In the genomic region with DNA sequence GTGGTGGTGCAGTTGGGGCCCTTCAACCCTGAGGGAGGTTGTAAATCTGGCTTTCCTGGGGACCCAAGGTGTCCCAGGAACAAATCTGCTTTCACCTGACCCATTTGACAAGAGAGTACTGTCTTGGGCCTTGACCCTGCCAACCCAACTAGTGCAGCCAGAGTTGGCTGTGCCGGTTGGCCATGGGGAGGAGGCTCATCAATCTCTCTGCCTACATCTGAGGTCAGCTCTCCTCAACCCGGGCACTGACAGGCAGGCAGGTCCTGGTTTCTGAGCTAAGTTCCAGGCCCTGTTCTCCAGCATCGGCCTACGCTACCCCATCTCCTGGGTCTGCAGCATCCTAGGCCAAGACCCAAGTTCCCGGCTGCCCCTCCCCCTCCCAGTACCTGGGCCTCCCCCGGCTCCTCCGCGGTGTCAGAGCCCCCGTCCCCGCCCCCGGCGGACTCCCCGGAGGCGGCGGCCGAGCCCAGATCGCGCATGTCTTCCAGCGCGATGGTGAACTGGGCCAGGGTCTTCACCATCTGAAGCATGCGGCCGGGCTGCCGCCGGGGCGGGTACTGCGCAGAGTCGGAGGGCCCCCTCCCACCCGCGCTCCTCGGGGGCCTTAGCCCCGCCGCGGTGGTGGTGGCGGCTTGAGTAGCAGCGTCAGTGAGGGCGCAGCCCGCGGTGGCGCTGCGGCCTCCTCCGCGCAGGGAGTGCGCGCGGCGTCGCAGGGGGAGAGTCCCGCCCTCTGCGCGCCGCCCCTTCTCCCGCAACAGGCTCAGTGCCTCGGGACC, we compare ENCODE assay signal across 8 mouse cellular contexts. TPM values are rescaled to one million over a fixed set of nuclear protein-coding genes. Genes with fewer than 3 reads are reported as not detected.
DNase-seq lines count a peak whose midpoint lies in the region; ATAC-seq and TF ChIP-seq lines count a peak whose summit lies in the region.

No protein-coding gene starts in this region.

- no peak for TF ChIP-seq CTCF in spleen, adult 2 months (IDR thresholded peaks at IDR 0.05; ENCODE audit: extremely low read depth, insufficient read depth, insufficient read length, insufficient replicate concordance)
- no peak; the same call in 1 of the 2 replicates for TF ChIP-seq CTCF in stomach, postnatal 0 days (IDR thresholded peaks at IDR 0.05; ENCODE audit: low read depth)

- WGBS in spleen, adult 2 months = 7% methylated on average over 52 of the region's 53 CpGs
- 6% methylated on average over 51 of the region's 53 CpGs for WGBS in heart, embryonic 14.5 days
- 4% methylated on average over 47 of the region's 53 CpGs for WGBS in midbrain, embryonic 11.5 days
- WGBS in stomach, postnatal 0 days = 5% methylated on average over 52 of the region's 53 CpGs

- no peak overlapping the region for H3K27ac ChIP-seq in spleen, adult 2 months (ENCODE audit: insufficient read depth, low read length)
- peak overlapping the region in 1 of 2 experiments; percentile 47; a peak in 2 of 4 replicates for H3K27ac ChIP-seq in heart, embryonic 14.5 days (replicated peaks in 1 of 2; ENCODE audit: control insufficient read depth in 1 of 2, insufficient read depth in 1 of 2, low read depth in 2 of 2, low read length in 2 of 2)
- H3K27ac ChIP-seq in midbrain, embryonic 11.5 days (ENCODE audit: low read depth, low read length) = no peak overlapping the region
- no peak overlapping the region for H3K27ac ChIP-seq in stomach, postnatal 0 days (replicated peaks)

- DNase-seq in spleen, adult 2 months (ENCODE audit: low read depth in 1 of 2, low spot score in 2 of 2) = no peak
- DNase-seq in spleen, postnatal 10 days (ENCODE audit: low spot score in 2 of 2) = no peak
- DNase-seq in cerebellum, postnatal 25 days = peak; percentile 71 to 78
- peak; percentile 59 to 60 for DNase-seq in layer of hippocampus, postnatal 36 days
- peak; percentile 88 for DNase-seq in midbrain, embryonic 11.5 days (ENCODE audit: low spot score, missing footprints)
- DNase-seq in stomach, postnatal 0 days (ENCODE audit: low spot score) = peak; percentile 44
- no peak for DNase-seq in ovary, postnatal 14 days (ENCODE audit: low spot score)

- H3K36me3 ChIP-seq in spleen, adult 2 months (ENCODE audit: control insufficient read depth, insufficient read depth, low read length) = no peaks in the 10 kb centered on the region
- peaks cover 19% of the 10 kb centered on the region for H3K36me3 ChIP-seq in heart, embryonic 14.5 days (ENCODE audit: control insufficient read depth, insufficient read depth, low read length)
- peaks cover 4% of the 10 kb centered on the region; the same call in 1 of the 2 replicates for H3K36me3 ChIP-seq in midbrain, embryonic 11.5 days (ENCODE audit: control insufficient read depth, insufficient read depth, low read length)
- peaks cover 3% of the 10 kb centered on the region; the same call in 1 of the 2 replicates for H3K36me3 ChIP-seq in stomach, postnatal 0 days (ENCODE audit: control insufficient read depth, insufficient read depth, low read length)

- TF ChIP-seq EP300 in stomach, postnatal 0 days (optimal IDR thresholded peaks at IDR 0.05) = no peak

- peak overlapping the region; percentile 19; the same call in 1 of the 2 replicates for H3K4me3 ChIP-seq in spleen, adult 2 months (ENCODE audit: extremely low read depth, insufficient read depth, insufficient read length)
- peak overlapping the region; percentile 55 to 56 for H3K4me3 ChIP-seq in heart, embryonic 14.5 days (ENCODE audit: control insufficient read depth in 1 of 2, insufficient read depth in 1 of 2, low read depth in 1 of 2, low read length in 2 of 2)
- peak overlapping the region; percentile 46 for H3K4me3 ChIP-seq in midbrain, embryonic 11.5 days (ENCODE audit: low read depth, low read length)
- H3K4me3 ChIP-seq in stomach, postnatal 0 days (ENCODE audit: low read depth, low read length) = peak overlapping the region; percentile 44

- H3K27me3 ChIP-seq in spleen, adult 2 months (ENCODE audit: control insufficient read depth, insufficient read depth, low read length) = 0 out of 2 replicates have a peak, but pooled peaks cover 3% of the 10 kb centered on the region
- no peaks in the 10 kb centered on the region for H3K27me3 ChIP-seq in heart, embryonic 14.5 days (ENCODE audit: control insufficient read depth, insufficient read depth, low read length)
- no peaks in the 10 kb centered on the region for H3K27me3 ChIP-seq in midbrain, embryonic 11.5 days (ENCODE audit: control insufficient read depth, insufficient read depth, low read length)
- no peaks in the 10 kb centered on the region for H3K27me3 ChIP-seq in stomach, postnatal 0 days (ENCODE audit: control insufficient read depth, insufficient read depth, low read length)

- ATAC-seq in heart, embryonic 14.5 days (ENCODE audit: insufficient number of reproducible peaks, insufficient read depth, low FRiP score, low read depth) = peak; percentile 25; the same call in 1 of the 2 replicates
- peak; percentile 72 for ATAC-seq in midbrain, embryonic 11.5 days (ENCODE audit: low FRiP score)
- peak; percentile 58 for ATAC-seq in stomach, postnatal 0 days (ENCODE audit: low FRiP score, low TSS enrichment)

- H3K4me1 ChIP-seq in spleen, adult 2 months (ENCODE audit: control insufficient read depth, insufficient read depth, insufficient read length) = peaks cover 5% of the 10 kb centered on the region; the same call in 1 of the 2 replicates
- H3K4me1 ChIP-seq in heart, embryonic 14.5 days (ENCODE audit: control insufficient read depth in 2 of 2, insufficient read depth in 2 of 2, low read length in 2 of 2) = peaks cover 21 to 30% of the 10 kb centered on the region in 2 experiments
- peaks cover 21% of the 10 kb centered on the region for H3K4me1 ChIP-seq in midbrain, embryonic 11.5 days (ENCODE audit: control insufficient read depth, insufficient read depth, low read length)
- H3K4me1 ChIP-seq in stomach, postnatal 0 days (replicated peaks; ENCODE audit: control insufficient read depth, insufficient read depth) = no peaks in the 10 kb centered on the region

- TF ChIP-seq POLR2A in spleen, adult 2 months (IDR thresholded peaks at IDR 0.05; ENCODE audit: low read depth, low read length) = no peak

- H3K9me3 ChIP-seq in heart, embryonic 14.5 days (ENCODE audit: control insufficient read depth, low read length) = no peaks in the 10 kb centered on the region
- H3K9me3 ChIP-seq in midbrain, embryonic 11.5 days (ENCODE audit: control insufficient read depth, low read length) = no peaks in the 10 kb centered on the region
- H3K9me3 ChIP-seq in stomach, postnatal 0 days (ENCODE audit: control insufficient read depth, low read length) = no peaks in the 10 kb centered on the region

- peak overlapping the region; percentile 98 for H3K4me2 ChIP-seq in heart, embryonic 14.5 days (ENCODE audit: low read length)
- H3K4me2 ChIP-seq in midbrain, embryonic 11.5 days = peak overlapping the region; percentile 83
- H3K4me2 ChIP-seq in stomach, postnatal 0 days (replicated peaks; ENCODE audit: low read depth) = peak overlapping the region; percentile 90

- H3K9ac ChIP-seq in heart, embryonic 14.5 days (ENCODE audit: low read length) = peak overlapping the region; percentile 78
- peak overlapping the region; percentile 71 for H3K9ac ChIP-seq in midbrain, embryonic 11.5 days (ENCODE audit: low read length)
- H3K9ac ChIP-seq in stomach, postnatal 0 days (ENCODE audit: low read length) = peak overlapping the region; percentile 64

RNA-seq across cellular contexts. Expression of a gene that starts 31.0 kb away (rescaled TPM):
- polyA plus RNA-seq in spleen, adult 2 months (2012; rRNA removed) = 79.2 and 97.8 TPM in 2 replicates
- 1.2 and 1.8 TPM in 2 replicates for polyA plus RNA-seq in heart, embryonic 14.5 days (2014; fragmentation: Nextera tagmentation; extraction: Ambion mirVana)
- total RNA-seq in layer of hippocampus, postnatal 36 days (2021) = 10 to 100 TPM; 11.5 to 11.8 TPM
- polyA plus RNA-seq in midbrain, embryonic 11.5 days (2014; fragmentation: Nextera tagmentation; extraction: Ambion mirVana) = 1.7 and 2.2 TPM in 2 replicates
- 0.71 and 1.2 TPM in 2 replicates for polyA plus RNA-seq in stomach, postnatal 0 days (2015; fragmentation: Nextera tagmentation; extraction: Ambion mirVana)

RNA-seq across cellular contexts. Expression of a gene that starts 37.7 kb away (rescaled TPM):
- polyA plus RNA-seq in spleen, adult 2 months (2012; rRNA removed) = 12.3 and 13.5 TPM in 2 replicates
- 7.7 and 8.9 TPM in 2 replicates for polyA plus RNA-seq in heart, embryonic 14.5 days (2014; fragmentation: Nextera tagmentation; extraction: Ambion mirVana)
- total RNA-seq in layer of hippocampus, postnatal 36 days (2021) = 100 to 1,000 TPM; 152 to 158 TPM
- polyA plus RNA-seq in midbrain, embryonic 11.5 days (2014; fragmentation: Nextera tagmentation; extraction: Ambion mirVana) = 6.8 and 6.9 TPM in 2 replicates
- 2.2 and 2.7 TPM in 2 replicates for polyA plus RNA-seq in stomach, postnatal 0 days (2015; fragmentation: Nextera tagmentation; extraction: Ambion mirVana)

Comparison
In these comparisons a context has a peak if more than half of its experiments do, and no peak if none do; other contexts are left out.
1. DNase-seq: peak in cerebellum, postnatal 25 days (2 of 2), layer of hippocampus, postnatal 36 days (2 of 2), midbrain, embryonic 11.5 days (single experiment) and stomach, postnatal 0 days (single experiment); none in spleen, adult 2 months (0 of 2), spleen, postnatal 10 days (0 of 2) and ovary, postnatal 14 days (single experiment).
2. RNA of a gene that starts 31.0 kb away (polyA plus RNA-seq): 79.2 to 97.8 TPM in spleen, adult 2 months; 1.7 to 2.2 TPM in midbrain, embryonic 11.5 days, 1.2 to 1.8 TPM in heart, embryonic 14.5 days and 0.71 to 1.2 TPM in stomach, postnatal 0 days; every median in the first group is over 10 times any median in the second.
3. Peak in every context shown above with its lines, with median percentiles within 50 percentile points of each other: H3K4me3 ChIP-seq, ATAC-seq, H3K4me2 ChIP-seq and H3K9ac ChIP-seq.